Mouse (Mus musculus) frontal cortex, adult 2 months (tissue): Measurements from ENCODE around the gene Npr2. TPM values are rescaled to one million over a fixed set of nuclear protein-coding genes. Genes with fewer than 3 reads are reported as not detected.

ENCODE experiments used
- DNase-seq, 2 experiments: peaks; one replicate each; pipeline ENCODE4 v3.0.0; 2022; ENCODE audit warnings: low spot score in 1 of 2; ENCODE audit errors: extremely low spot score in 1 of 2
- polyA plus RNA-seq: library from polyadenylated mRNA; depleted of rRNA; stranded (reverse); fragments of >200 nt; gene quantifications from 2 replicates; pipeline ENCODE4 v1.2.3, GENCODE M21; 2012; rRNA removed

Gene Npr2
- polyA plus RNA-seq, 1 experiment, result 119 TPM

DNA sequence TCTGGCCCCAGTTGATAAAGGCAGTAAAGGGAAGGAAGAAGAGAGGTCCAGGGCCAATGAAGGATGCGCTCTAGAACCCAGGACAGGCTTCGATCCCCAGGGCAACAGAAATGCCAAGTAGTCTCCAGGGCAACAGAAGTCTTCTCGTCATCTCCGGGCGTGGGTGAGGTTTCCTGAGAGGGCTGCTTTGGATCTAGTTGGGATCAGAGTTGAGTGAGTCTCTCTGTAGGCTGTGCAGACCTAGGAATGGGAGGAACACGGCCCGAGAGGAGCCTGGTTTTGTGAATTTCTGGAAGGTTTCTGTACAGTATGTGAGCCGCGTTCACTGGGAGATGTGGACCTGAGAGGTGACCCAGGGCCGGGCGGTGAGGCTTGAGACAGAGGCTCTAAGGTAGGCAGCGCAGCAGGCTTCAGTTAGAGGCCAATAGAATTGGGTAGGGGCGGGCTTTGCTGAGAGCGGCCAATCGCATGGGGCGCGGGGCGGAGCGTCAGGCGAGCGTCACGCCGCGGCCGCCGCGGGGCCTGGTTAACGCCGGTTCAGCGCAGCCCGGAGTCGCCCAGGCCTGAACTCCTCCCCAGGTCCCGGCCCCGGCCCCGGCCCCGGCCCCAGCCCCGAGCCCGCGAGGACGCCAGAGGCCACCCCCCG, 37.2 kb downstream of the Npr2 start, which contains the start of the genes Tmem8b and Fam221b:
Tmem8b (plus strand) TSS at position 190 of the 646 bp plus-strand sequence.
Fam221b (minus strand) TSS at position 364 of the 646 bp plus-strand sequence.
- peak; percentile 79 to 92 for DNase-seq

DNA sequence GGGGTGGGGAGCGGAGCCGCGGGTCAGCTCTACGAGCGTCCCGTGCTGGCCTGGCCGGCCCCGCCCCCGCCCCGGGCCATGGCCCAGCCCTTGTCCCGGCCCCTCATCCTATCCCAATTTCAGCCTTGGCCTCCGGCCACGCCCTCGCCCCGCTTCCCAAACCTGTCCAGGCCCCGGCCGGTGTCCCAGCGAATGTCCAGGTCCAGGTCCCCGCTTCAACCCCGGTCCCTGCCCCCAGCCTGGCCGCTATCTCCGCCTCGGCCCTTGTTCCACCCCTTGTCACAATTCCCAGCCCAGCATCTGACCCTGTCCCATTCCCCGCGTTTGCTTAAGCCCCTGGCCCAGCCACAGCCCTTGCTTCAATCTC, 37.7 kb downstream of the Npr2 start:
- no peak for DNase-seq

- DNase-seq, result peak; percentile 68 to 96
Measured at GRCm38 (mm10) chr4:43672070-43672469, 40.3 kb downstream of the Npr2 start.

GRCm38 (mm10) chr4:43673703-43674102, 42.0 kb downstream of the Npr2 start:
- no peak for DNase-seq

GRCm38 (mm10) chr4:43674974-43675373, 43.2 kb downstream of the Npr2 start:
- no peak for DNase-seq

DNA sequence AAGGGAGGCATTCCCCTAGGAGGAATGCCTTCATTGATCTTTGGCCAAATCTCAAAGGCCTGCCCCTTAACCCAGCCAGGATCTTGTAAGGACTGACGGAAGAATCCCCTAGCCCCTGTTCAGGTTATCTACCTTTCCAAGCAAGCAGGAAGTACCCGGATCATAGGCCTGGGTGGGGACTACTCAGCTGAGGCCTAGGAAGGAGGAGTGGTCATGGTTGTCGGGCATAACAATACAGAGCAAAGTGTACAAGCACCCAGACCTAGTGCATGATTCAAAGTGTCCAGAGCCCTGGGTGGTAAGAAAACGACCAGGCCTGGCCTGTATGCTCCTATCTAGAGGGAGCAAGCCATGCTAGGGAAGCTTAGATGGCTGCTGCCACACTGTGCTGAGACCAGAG, 43.9 kb downstream of the Npr2 start:
- no peak for DNase-seq

DNA sequence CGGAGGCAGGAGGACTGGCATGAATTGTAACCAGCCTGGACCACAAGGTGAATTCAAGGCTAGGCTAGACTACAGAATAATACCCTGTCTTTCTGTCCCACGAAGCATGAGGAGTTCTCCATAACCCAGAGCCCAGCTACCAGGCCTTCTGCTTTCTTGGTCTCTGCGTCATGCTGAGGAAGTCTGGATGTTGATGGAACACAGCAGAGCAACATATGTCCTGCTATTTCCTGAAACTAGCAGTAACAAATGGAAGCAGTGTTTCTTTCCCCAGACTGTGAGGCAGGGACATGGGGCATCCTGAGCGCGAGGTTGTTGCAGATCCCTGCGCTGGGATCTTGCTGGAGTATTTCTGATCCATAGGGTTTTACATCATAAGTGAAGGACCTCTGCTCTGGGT, 46.8 kb downstream of the Npr2 start:
- DNase-seq, result no peak

GRCm38 (mm10) chr4:43679416-43680043, 47.8 kb downstream of the Npr2 start:
- no peak for DNase-seq

- DNase-seq, result no peak
Measured at GRCm38 (mm10) chr4:43690021-43690420, 58.3 kb downstream of the Npr2 start.

DNA sequence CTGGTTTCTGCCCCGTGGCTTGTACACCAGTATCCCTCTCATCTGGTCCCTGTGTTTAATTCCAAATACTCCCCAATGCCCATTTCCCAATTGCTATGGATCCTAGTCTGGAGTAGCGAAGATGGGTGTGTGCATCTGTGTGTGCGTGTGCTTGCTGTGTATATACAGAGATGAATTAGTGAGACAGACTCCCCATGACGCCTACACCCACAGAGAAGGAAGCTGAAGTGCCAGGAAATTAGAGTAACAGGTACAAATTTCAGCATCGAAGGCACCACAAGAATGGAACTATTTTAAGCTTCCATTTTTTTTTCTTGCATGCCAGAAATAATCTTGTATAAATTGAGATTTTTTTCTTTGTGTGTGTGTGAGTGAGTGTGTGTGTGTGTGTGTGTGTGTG, 59.3 kb downstream of the Npr2 start:
- DNase-seq, result no peak

GRCm38 (mm10) chr4:43693806-43694241, 62.1 kb downstream of the Npr2 start:
- DNase-seq, result no peak

DNA sequence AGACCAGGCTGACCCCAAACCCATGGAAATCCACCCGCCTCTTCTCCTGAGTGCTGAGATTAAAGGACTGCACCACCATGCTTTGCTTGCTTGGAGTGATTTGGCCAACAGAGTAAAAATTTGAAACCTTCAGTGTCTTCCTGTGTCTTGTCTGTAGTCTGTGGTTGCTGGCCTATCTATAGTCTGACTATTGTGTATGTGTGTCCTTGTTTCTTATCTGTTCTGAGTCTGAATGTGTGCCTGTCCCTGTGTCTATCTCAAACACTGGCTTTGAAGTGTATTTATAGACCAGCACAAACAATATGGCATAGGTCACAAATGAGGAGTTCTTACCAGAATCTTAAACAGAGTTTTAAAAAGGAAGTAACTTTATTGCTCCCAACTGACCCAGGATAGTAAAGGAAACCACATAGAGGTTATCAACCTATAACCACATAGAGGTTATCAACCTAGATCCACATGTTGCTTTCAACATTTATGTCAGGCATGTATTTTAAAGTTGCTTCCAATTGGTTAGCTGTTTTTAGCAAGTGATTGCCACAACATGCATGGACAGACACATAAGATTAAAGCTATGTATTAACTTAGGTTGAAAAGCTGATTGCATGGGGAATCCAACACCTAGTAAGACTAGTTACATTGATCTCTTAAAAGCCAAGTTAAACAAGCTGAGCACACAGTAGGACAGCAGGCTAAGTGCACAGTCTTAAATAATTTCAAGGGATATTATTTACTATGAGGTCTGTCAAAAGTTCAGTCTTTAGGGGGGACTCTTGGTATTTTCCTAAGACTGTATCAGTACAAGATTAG, 62.9 kb downstream of the Npr2 start:
- DNase-seq, result no peak

GRCm38 (mm10) chr4:43695249-43695671, 63.5 kb downstream of the Npr2 start:
- no peak for DNase-seq

DNA sequence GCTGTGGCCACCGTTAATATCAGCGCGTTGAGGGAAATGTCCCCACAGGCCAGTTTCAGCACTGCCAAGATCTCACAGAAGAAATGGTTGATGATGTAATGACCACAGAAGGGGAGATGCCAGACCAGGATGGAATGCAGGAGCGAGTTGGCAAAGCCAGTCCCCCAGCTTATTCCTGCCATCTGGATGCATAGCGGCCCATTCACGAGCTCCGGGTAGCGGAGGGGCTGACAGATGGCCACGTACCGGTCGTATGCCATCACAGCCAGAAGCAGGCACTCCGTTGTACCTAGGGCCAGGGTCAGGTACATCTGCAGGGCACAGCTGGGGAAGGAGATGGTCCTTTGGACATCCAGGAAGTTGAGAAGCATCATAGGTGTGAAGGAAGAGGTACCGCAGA, 64.8 kb downstream of the Npr2 start:
- DNase-seq, result no peak

GRCm38 (mm10) chr4:43700707-43701106, 69.0 kb downstream of the Npr2 start, which contains the start of gene Olfr70:
Gene Olfr70 (minus strand): TSS chr4:43700807.
- no peak for DNase-seq

Other genes starting within 250 kb of the Npr2 start
- gene Rusc2, start 250.0 kb upstream of the Npr2 start, polyA plus RNA-seq, result 60.0 and 64.5 TPM in 2 replicates
- 1.1 and 1.2 TPM in 2 replicates for gene Fam166b, start 202.8 kb upstream of the Npr2 start, polyA plus RNA-seq
- 70.5 and 78.2 TPM in 2 replicates for gene Tesk1, start 190.0 kb upstream of the Npr2 start, polyA plus RNA-seq
- gene Cd72, start 177.3 kb upstream of the Npr2 start, polyA plus RNA-seq, result 0.64 and 1.6 TPM in 2 replicates
- 0.16 TPM in 1 of 2 replicates, not detected in the other for gene Sit1, start 148.2 kb upstream of the Npr2 start, polyA plus RNA-seq
- gene Ccdc107, start 139.0 kb upstream of the Npr2 start, polyA plus RNA-seq, result 88.4 and 126 TPM in 2 replicates
- gene Arhgef39, start 132.2 kb upstream of the Npr2 start, polyA plus RNA-seq, result 1.3 and 1.6 TPM in 2 replicates
- 0.11 and 0.14 TPM in 2 replicates for gene Car9, start 125.0 kb upstream of the Npr2 start, polyA plus RNA-seq
- gene Tpm2, start 108.2 kb upstream of the Npr2 start, polyA plus RNA-seq, result 11.8 and 15.7 TPM in 2 replicates
- gene Creb3, start 69.6 kb upstream of the Npr2 start, polyA plus RNA-seq, result 59.9 and 78.4 TPM in 2 replicates
- gene Tln1, start 69.2 kb upstream of the Npr2 start, polyA plus RNA-seq, result 42.4 and 43.2 TPM in 2 replicates
- gene Rgp1, start 53.2 kb upstream of the Npr2 start, polyA plus RNA-seq, result 35.5 and 39.6 TPM in 2 replicates
- gene Gba2, start 53.1 kb upstream of the Npr2 start, polyA plus RNA-seq, result 85.8 and 91.4 TPM in 2 replicates
- not detected in 2 replicates for gene Msmp, start 47.4 kb upstream of the Npr2 start, polyA plus RNA-seq
- 2.1 and 2.6 TPM in 2 replicates for gene Spag8, start 21.7 kb downstream of the Npr2 start, polyA plus RNA-seq
- gene Hint2, start 24.5 kb downstream of the Npr2 start, polyA plus RNA-seq, result 75.8 and 81.1 TPM in 2 replicates
- 35.5 and 38.0 TPM in 2 replicates for gene Tmem8b, start 37.0 kb downstream of the Npr2 start, polyA plus RNA-seq
- 0.88 and 0.94 TPM in 2 replicates for gene Fam221b, start 37.2 kb downstream of the Npr2 start, polyA plus RNA-seq
- not detected in 2 replicates for gene Olfr70, start 68.9 kb downstream of the Npr2 start, polyA plus RNA-seq
- not detected in 2 replicates for gene Olfr71, start 78.3 kb downstream of the Npr2 start, polyA plus RNA-seq
- 1.9 and 2.8 TPM in 2 replicates for gene Hrct1, start 95.3 kb downstream of the Npr2 start, polyA plus RNA-seq
- gene Spaar, start 98.1 kb downstream of the Npr2 start, polyA plus RNA-seq, result 0.97 and 1.2 TPM in 2 replicates
- gene Olfr159, start 139.1 kb downstream of the Npr2 start, polyA plus RNA-seq, result not detected in 2 replicates
- gene Olfr156, start 192.0 kb downstream of the Npr2 start, polyA plus RNA-seq, result not detected in 2 replicates
- not detected in 2 replicates for gene Olfr157, start 208.3 kb downstream of the Npr2 start, polyA plus RNA-seq
- gene Olfr155, start 219.6 kb downstream of the Npr2 start, polyA plus RNA-seq, result 0.08 TPM in 1 of 2 replicates, not detected in the other
- gene Reck, start 243.6 kb downstream of the Npr2 start, polyA plus RNA-seq, result 12.5 and 13.4 TPM in 2 replicates